Mouse (Mus musculus): Measurements from ENCODE around the gene Ttc32. TPM values are rescaled to one million over a fixed set of nuclear protein-coding genes. Genes with fewer than 3 reads are reported as not detected.

The Ttc32 gene
- 35.6 TPM for polyA plus RNA-seq (2014; fragmentation: Illumina TruSeq; extraction: RNeasy Lipid Tissue Mini Kit (QIAGEN cat#74804); ENCODE audit: low replicate concordance)

DNA sequence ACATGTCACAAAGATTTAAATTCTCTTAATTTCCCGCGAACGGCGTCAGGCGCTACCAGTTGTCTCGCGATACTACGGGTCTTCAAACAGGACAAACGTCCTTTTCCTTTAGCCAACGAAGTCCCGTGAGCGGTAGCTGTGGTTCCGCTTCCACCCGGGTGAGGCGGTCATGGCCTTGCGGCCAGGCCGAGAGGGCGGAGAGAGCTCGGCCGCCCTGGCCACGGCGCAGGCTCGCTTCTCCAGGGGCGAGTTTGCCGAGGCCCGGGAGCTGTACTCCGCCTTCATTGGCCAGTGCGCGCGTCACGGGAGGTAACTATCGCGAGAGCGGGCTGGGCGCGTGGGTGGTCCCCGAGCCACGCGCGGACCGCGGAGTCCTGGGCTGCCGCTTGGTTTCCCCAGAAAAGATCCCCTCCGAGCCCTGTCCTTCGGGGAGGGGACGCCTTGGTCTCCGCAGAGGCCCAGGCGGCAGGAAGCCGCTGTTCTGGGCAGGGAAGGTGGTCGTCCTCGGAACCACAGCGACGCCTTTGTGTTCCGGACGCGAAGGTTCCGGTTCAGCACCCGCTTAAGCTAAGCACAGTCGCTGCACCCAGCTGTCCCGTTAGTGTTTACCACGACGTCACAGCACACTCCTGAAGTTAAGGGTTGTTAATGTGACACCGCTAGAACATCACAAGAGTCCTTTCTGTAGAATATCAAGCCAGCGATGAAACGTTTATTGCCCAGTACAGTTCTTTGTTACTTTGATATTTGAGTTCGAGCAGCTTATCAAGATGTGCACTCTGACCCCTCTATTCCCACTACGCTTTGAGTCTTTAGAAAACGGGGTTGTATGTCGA lies at the start of gene Ttc32:
Gene Ttc32, plus strand, starts transcription at position 110 of the 836 bp plus-strand sequence.

Other genes with a start within 250 kb of the Ttc32 start
- 484 TPM for gene Laptm4a, start 108.3 kb upstream of the Ttc32 start, polyA plus RNA-seq (2014; fragmentation: Illumina TruSeq; extraction: RNeasy Lipid Tissue Mini Kit (QIAGEN cat#74804); ENCODE audit: low replicate concordance)
- not detected for gene Matn3, start 82.1 kb upstream of the Ttc32 start, polyA plus RNA-seq (2014; fragmentation: Illumina TruSeq; extraction: RNeasy Lipid Tissue Mini Kit (QIAGEN cat#74804); ENCODE audit: low replicate concordance)
- 1.7 TPM for gene Wdr35, start 56.1 kb upstream of the Ttc32 start, polyA plus RNA-seq (2014; fragmentation: Illumina TruSeq; extraction: RNeasy Lipid Tissue Mini Kit (QIAGEN cat#74804); ENCODE audit: low replicate concordance)